Mouse (Mus musculus): ENCODE measurements around the gene Hmces. TPM values are rescaled to one million over a fixed set of nuclear protein-coding genes. Genes with fewer than 3 reads are reported as not detected.

The Hmces gene
- polyA plus RNA-seq, 1 experiment from 2014 or later = 33.5 TPM

- H3K27ac ChIP-seq (ENCODE audit: low read length) = no peak overlapping the region
- no peaks in the 10 kb centered on the region for H3K27me3 ChIP-seq (replicated peaks; ENCODE audit: insufficient read depth, low read length)
- H3K4me3 ChIP-seq (ENCODE audit: low read depth, low read length) = no peak overlapping the region
- no peak overlapping the region for H3K4me2 ChIP-seq (replicated peaks; ENCODE audit: low read depth, low read length)
- no peak for TF ChIP-seq EP300 (IDR thresholded peaks at IDR 0.05)
- no peak for TF ChIP-seq CTCF (IDR thresholded peaks at IDR 0.05)
- no peak overlapping the region for H3K9ac ChIP-seq (replicated peaks; ENCODE audit: low read depth)
- DNase-seq (ENCODE audit: low spot score) (no peak), ATAC-seq (no peak)
- no peaks in the 10 kb centered on the region for H3K9me3 ChIP-seq (ENCODE audit: low read length)
- 35% methylated on average over 1 of the region's 1 CpGs for WGBS
- no peaks in the 10 kb centered on the region for H3K4me1 ChIP-seq (ENCODE audit: insufficient read depth, low read depth, low read length)
- no peaks in the 10 kb centered on the region for H3K36me3 ChIP-seq (ENCODE audit: insufficient read depth, low read length)
Measured at GRCm38 (mm10) chr6:87873104-87873503, 40.6 kb upstream of the Hmces start.

GRCm38 (mm10) chr6:87873963-87874362, 39.8 kb upstream of the Hmces start:
- Histone ChIP-seq H3K9me3 (ENCODE audit: low read length) (no peaks in the 10 kb centered on the region), H3K9ac (replicated peaks; ENCODE audit: low read depth) (no peak overlapping the region), H3K4me2 (replicated peaks; ENCODE audit: low read depth, low read length) (no peak overlapping the region), H3K27ac (ENCODE audit: low read length) (no peak overlapping the region), H3K27me3 (replicated peaks; ENCODE audit: insufficient read depth, low read length) (no peaks in the 10 kb centered on the region), H3K4me1 (ENCODE audit: insufficient read depth, low read depth, low read length) (no peaks in the 10 kb centered on the region), H3K36me3 (ENCODE audit: insufficient read depth, low read length) (no peaks in the 10 kb centered on the region), H3K4me3 (ENCODE audit: low read depth, low read length) (no peak overlapping the region)
- DNase-seq (ENCODE audit: low spot score) (no peak), ATAC-seq (no peak)
- no peak for TF ChIP-seq CTCF (IDR thresholded peaks at IDR 0.05)
- TF ChIP-seq EP300 (IDR thresholded peaks at IDR 0.05) = no peak
- 80% methylated on average over 2 of the region's 2 CpGs for WGBS

GRCm38 (mm10) chr6:87875083-87875482, 38.7 kb upstream of the Hmces start:
- H3K4me1 ChIP-seq (ENCODE audit: insufficient read depth, low read depth, low read length) = no peaks in the 10 kb centered on the region
- no peak overlapping the region for H3K4me2 ChIP-seq (replicated peaks; ENCODE audit: low read depth, low read length)
- no peaks in the 10 kb centered on the region for H3K9me3 ChIP-seq (ENCODE audit: low read length)
- TF ChIP-seq CTCF (IDR thresholded peaks at IDR 0.05) (no peak), EP300 (IDR thresholded peaks at IDR 0.05) (no peak)
- no peak for DNase-seq (ENCODE audit: low spot score)
- H3K36me3 ChIP-seq (ENCODE audit: insufficient read depth, low read length) = no peaks in the 10 kb centered on the region
- no peak overlapping the region for H3K9ac ChIP-seq (replicated peaks; ENCODE audit: low read depth)
- ATAC-seq = no peak
- no peak overlapping the region for H3K27ac ChIP-seq (ENCODE audit: low read length)
- no peaks in the 10 kb centered on the region for H3K27me3 ChIP-seq (replicated peaks; ENCODE audit: insufficient read depth, low read length)
- WGBS = 67% methylated on average over 1 of the region's 1 CpGs
- no peak overlapping the region for H3K4me3 ChIP-seq (ENCODE audit: low read depth, low read length)

DNA sequence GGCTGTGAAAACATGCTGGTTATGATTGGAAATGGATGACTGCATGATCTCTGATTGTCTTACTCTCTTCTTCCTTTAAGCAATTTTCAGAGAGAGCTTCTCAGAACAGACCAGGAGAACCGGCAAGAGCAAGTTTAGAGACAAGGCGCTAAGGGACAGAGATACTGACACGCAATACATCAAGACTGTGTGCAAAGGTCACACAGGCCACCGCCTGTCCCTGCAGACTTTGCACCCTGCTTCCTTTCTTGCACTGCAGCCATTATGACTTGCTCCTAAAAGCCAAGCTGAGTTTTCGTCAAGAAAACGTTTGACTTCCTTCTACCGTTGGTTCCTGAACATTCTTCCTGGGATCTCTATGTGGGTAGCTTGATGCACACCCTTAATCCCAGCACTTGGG, 38.2 kb upstream of the Hmces start:
- no peak overlapping the region for H3K4me3 ChIP-seq (ENCODE audit: low read depth, low read length)
- H3K4me2 ChIP-seq (replicated peaks; ENCODE audit: low read depth, low read length) = no peak overlapping the region
- H3K27ac ChIP-seq (ENCODE audit: low read length) = no peak overlapping the region
- H3K27me3 ChIP-seq (replicated peaks; ENCODE audit: insufficient read depth, low read length) = no peaks in the 10 kb centered on the region
- no peak for ATAC-seq
- H3K9ac ChIP-seq (replicated peaks; ENCODE audit: low read depth) = no peak overlapping the region
- H3K9me3 ChIP-seq (ENCODE audit: low read length) = no peaks in the 10 kb centered on the region
- no peak for DNase-seq (ENCODE audit: low spot score)
- no peak for TF ChIP-seq CTCF (IDR thresholded peaks at IDR 0.05)
- TF ChIP-seq EP300 (IDR thresholded peaks at IDR 0.05) = no peak
- H3K4me1 ChIP-seq (ENCODE audit: insufficient read depth, low read depth, low read length) = no peaks in the 10 kb centered on the region
- H3K36me3 ChIP-seq (ENCODE audit: insufficient read depth, low read length) = no peaks in the 10 kb centered on the region
- 72% methylated on average over 7 of the region's 7 CpGs for WGBS

GRCm38 (mm10) chr6:87876068-87876643, 37.6 kb upstream of the Hmces start:
- H3K27ac ChIP-seq (ENCODE audit: low read length) = no peak overlapping the region
- 62% methylated on average over 13 of the region's 13 CpGs for WGBS
- ATAC-seq = peak; percentile 38; the same call in 1 of the 2 replicates

GRCm38 (mm10) chr6:87879010-87879409, 34.7 kb upstream of the Hmces start:
- H3K9ac ChIP-seq (replicated peaks; ENCODE audit: low read depth) = no peak overlapping the region
- no peak overlapping the region for H3K4me2 ChIP-seq (replicated peaks; ENCODE audit: low read depth, low read length)
- ATAC-seq (no peak), DNase-seq (ENCODE audit: low spot score) (no peak)
- no peak overlapping the region for H3K27ac ChIP-seq (ENCODE audit: low read length)
- no peaks in the 10 kb centered on the region for H3K9me3 ChIP-seq (ENCODE audit: low read length)
- no peaks in the 10 kb centered on the region for H3K27me3 ChIP-seq (replicated peaks; ENCODE audit: insufficient read depth, low read length)
- H3K4me3 ChIP-seq (ENCODE audit: low read depth, low read length) = no peak overlapping the region
- no peak for TF ChIP-seq EP300 (IDR thresholded peaks at IDR 0.05)
- H3K36me3 ChIP-seq (ENCODE audit: insufficient read depth, low read length) = no peaks in the 10 kb centered on the region
- WGBS = 27% methylated on average over 4 of the region's 4 CpGs
- no peaks in the 10 kb centered on the region for H3K4me1 ChIP-seq (ENCODE audit: insufficient read depth, low read depth, low read length)

More at GRCm38 (mm10) chr6:87876068-87876643, 37.6 kb upstream of the Hmces start:
- no peaks in the 10 kb centered on the region for H3K36me3 ChIP-seq (ENCODE audit: insufficient read depth, low read length)
- H3K9me3 ChIP-seq (ENCODE audit: low read length) = no peaks in the 10 kb centered on the region
- peak; percentile 32 for DNase-seq (ENCODE audit: low spot score)
- no peak for TF ChIP-seq CTCF (IDR thresholded peaks at IDR 0.05)
- TF ChIP-seq EP300 (IDR thresholded peaks at IDR 0.05) = no peak
- no peak overlapping the region for H3K4me2 ChIP-seq (replicated peaks; ENCODE audit: low read depth, low read length)
- no peaks in the 10 kb centered on the region for H3K4me1 ChIP-seq (ENCODE audit: insufficient read depth, low read depth, low read length)
- H3K9ac ChIP-seq (replicated peaks; ENCODE audit: low read depth) = no peak overlapping the region
- no peaks in the 10 kb centered on the region for H3K27me3 ChIP-seq (replicated peaks; ENCODE audit: insufficient read depth, low read length)
- H3K4me3 ChIP-seq (ENCODE audit: low read depth, low read length) = no peak overlapping the region

DNA sequence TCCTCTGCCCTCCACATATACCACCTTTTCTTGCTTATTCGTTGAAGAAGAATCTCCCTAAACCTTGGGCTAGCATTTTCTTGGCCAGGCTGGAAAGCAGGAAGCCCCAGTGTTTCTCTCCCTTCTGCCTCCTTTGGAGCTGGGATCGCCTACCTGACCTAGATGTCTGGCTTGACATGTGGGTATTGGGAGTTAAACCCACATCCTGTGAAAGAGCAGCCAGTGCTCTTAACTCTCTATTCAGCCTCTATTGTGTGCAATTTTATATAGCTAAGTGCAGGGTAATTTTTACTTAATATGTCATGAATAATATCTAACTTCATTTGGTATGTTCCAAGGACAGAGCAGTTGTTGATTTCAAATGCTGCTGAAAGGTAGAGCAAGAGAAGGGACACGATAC, 34.1 kb upstream of the Hmces start:
- H3K4me1 ChIP-seq (ENCODE audit: insufficient read depth, low read depth, low read length) = no peaks in the 10 kb centered on the region
- no peaks in the 10 kb centered on the region for H3K27me3 ChIP-seq (replicated peaks; ENCODE audit: insufficient read depth, low read length)
- H3K27ac ChIP-seq (ENCODE audit: low read length) = no peak overlapping the region
- TF ChIP-seq EP300 (IDR thresholded peaks at IDR 0.05) = no peak
- no peak for TF ChIP-seq CTCF (IDR thresholded peaks at IDR 0.05)
- DNase-seq (ENCODE audit: low spot score) (no peak), ATAC-seq (no peak)
- H3K36me3 ChIP-seq (ENCODE audit: insufficient read depth, low read length) = no peaks in the 10 kb centered on the region
- no peak overlapping the region for H3K9ac ChIP-seq (replicated peaks; ENCODE audit: low read depth)
- no peaks in the 10 kb centered on the region for H3K9me3 ChIP-seq (ENCODE audit: low read length)
- H3K4me2 ChIP-seq (replicated peaks; ENCODE audit: low read depth, low read length) = no peak overlapping the region
- WGBS = 72% methylated on average over 3 of the region's 3 CpGs
- no peak overlapping the region for H3K4me3 ChIP-seq (ENCODE audit: low read depth, low read length)
